Comparison of ENCODE assay signal across 13 mouse cellular contexts in genomic region chr12:56691001-56691400, GRCm38 (mm10). TPM values are rescaled to one million over a fixed set of nuclear protein-coding genes. Genes with fewer than 3 reads are reported as not detected.
DNase-seq lines count a peak whose midpoint lies in the region; ATAC-seq and TF ChIP-seq lines count a peak whose summit lies in the region.
"Had no signal": no experiment of that assay in that cellular context is flagged by ENCODE, and none has a peak within 500 bp of the region (broad histone marks: within the 10 kb centered on the region; RNA-seq: fewer than 3 reads in every experiment).

No protein-coding gene starts in this region.

- WGBS in hindbrain, embryonic 12.5 days, result 2% methylated on average over 12 of the region's 12 CpGs
- under 1% methylated on average over 12 of the region's 12 CpGs for WGBS in hindbrain, embryonic 13.5 days
- 1% methylated on average over 12 of the region's 12 CpGs for WGBS in neural tube, embryonic 11.5 days
- 3% methylated on average over 12 of the region's 12 CpGs for WGBS in limb, embryonic 12.5 days
- WGBS in stomach, postnatal 0 days, result 8% methylated on average over 12 of the region's 12 CpGs

- H3K4me3 ChIP-seq in hindbrain, embryonic 12.5 days, result no peak overlapping the region
- H3K4me3 ChIP-seq in hindbrain, embryonic 13.5 days, result no peak overlapping the region; the same call in 1 of the 2 replicates
- H3K4me3 ChIP-seq in neural tube, embryonic 11.5 days (ENCODE audit: low read depth, low read length), result peak overlapping the region; percentile 23; the same call in 1 of the 2 replicates
- peak overlapping the region; percentile 40 for H3K4me3 ChIP-seq in limb, embryonic 12.5 days (replicated peaks)
- H3K4me3 ChIP-seq in stomach, postnatal 0 days (ENCODE audit: low read depth, low read length), result peak overlapping the region; percentile 15
- H3K4me3 ChIP-seq: gastrocnemius, adult 2 months had no signal

- H3K9ac ChIP-seq in hindbrain, embryonic 12.5 days, result no peak overlapping the region
- H3K9ac ChIP-seq in hindbrain, embryonic 13.5 days, result no peak overlapping the region
- peak overlapping the region; percentile 19; the same call in 1 of the 2 replicates for H3K9ac ChIP-seq in neural tube, embryonic 11.5 days (ENCODE audit: low read length)
- peak overlapping the region; percentile 56 for H3K9ac ChIP-seq in limb, embryonic 12.5 days (replicated peaks)
- no peak overlapping the region for H3K9ac ChIP-seq in stomach, postnatal 0 days (ENCODE audit: low read length)
- H3K9ac ChIP-seq: hindbrain, embryonic 15.5 days had no signal

- H3K4me2 ChIP-seq in hindbrain, embryonic 12.5 days (replicated peaks), result peak overlapping the region; percentile 24; the same call in 1 of the 2 replicates
- H3K4me2 ChIP-seq in hindbrain, embryonic 13.5 days, result no peak overlapping the region
- H3K4me2 ChIP-seq in neural tube, embryonic 11.5 days (ENCODE audit: low read depth), result peak overlapping the region; percentile 28; the same call in 1 of the 2 replicates
- peak overlapping the region; percentile 67 for H3K4me2 ChIP-seq in limb, embryonic 12.5 days
- H3K4me2 ChIP-seq in stomach, postnatal 0 days (replicated peaks; ENCODE audit: low read depth), result peak overlapping the region; percentile 23

- H3K4me1 ChIP-seq in hindbrain, embryonic 12.5 days, result peaks cover 8% of the 10 kb centered on the region
- H3K4me1 ChIP-seq in hindbrain, embryonic 13.5 days (replicated peaks), result peaks cover 11% of the 10 kb centered on the region
- 0 out of 2 replicates have a peak, but pooled peaks cover 7% of the 10 kb centered on the region for H3K4me1 ChIP-seq in neural tube, embryonic 11.5 days (ENCODE audit: control insufficient read depth, insufficient read depth, low read length)
- peaks cover 30% of the 10 kb centered on the region for H3K4me1 ChIP-seq in limb, embryonic 12.5 days (replicated peaks)
- H3K4me1 ChIP-seq in stomach, postnatal 0 days (replicated peaks; ENCODE audit: control insufficient read depth, insufficient read depth), result no peaks in the 10 kb centered on the region

- ATAC-seq in hindbrain, embryonic 12.5 days (ENCODE audit: low FRiP score), result no peak
- no peak for ATAC-seq in hindbrain, embryonic 13.5 days (ENCODE audit: low FRiP score)
- ATAC-seq in neural tube, embryonic 11.5 days (ENCODE audit: insufficient read depth, low FRiP score, low TSS enrichment), result no peak
- no peak for ATAC-seq in limb, embryonic 12.5 days (ENCODE audit: insufficient number of reproducible peaks, insufficient read depth, low FRiP score, low TSS enrichment, low read depth)
- no peak for ATAC-seq in stomach, postnatal 0 days (ENCODE audit: low FRiP score, low TSS enrichment)

- H3K36me3 ChIP-seq in hindbrain, embryonic 12.5 days, result no peaks in the 10 kb centered on the region
- H3K36me3 ChIP-seq in hindbrain, embryonic 13.5 days, result no peaks in the 10 kb centered on the region
- H3K36me3 ChIP-seq in neural tube, embryonic 11.5 days (ENCODE audit: control insufficient read depth, insufficient read depth, low read length), result no peaks in the 10 kb centered on the region
- H3K36me3 ChIP-seq in limb, embryonic 12.5 days, result no peaks in the 10 kb centered on the region
- no peaks in the 10 kb centered on the region for H3K36me3 ChIP-seq in stomach, postnatal 0 days (ENCODE audit: control insufficient read depth, insufficient read depth, low read length)
- H3K36me3 ChIP-seq: hindbrain, embryonic 15.5 days had no signal

- peaks cover 97% of the 10 kb centered on the region for H3K27me3 ChIP-seq in hindbrain, embryonic 12.5 days
- peaks cover 99% of the 10 kb centered on the region for H3K27me3 ChIP-seq in hindbrain, embryonic 13.5 days
- peaks cover 97% of the 10 kb centered on the region for H3K27me3 ChIP-seq in neural tube, embryonic 11.5 days (ENCODE audit: control insufficient read depth, insufficient read depth, low read length)
- H3K27me3 ChIP-seq in limb, embryonic 12.5 days, result peaks cover 96% of the 10 kb centered on the region
- peaks cover 32% of the 10 kb centered on the region for H3K27me3 ChIP-seq in stomach, postnatal 0 days (ENCODE audit: control insufficient read depth, insufficient read depth, low read length)

- intact Hi-C loops in left cerebral cortex, postnatal 4 days (cut with DNase I), result loop anchor here (5.0 kb wide), 2 partner anchors 169 to 296 kb away; no protein-coding TSS in a partner anchor

- no peak for DNase-seq in neural tube, embryonic 11.5 days (ENCODE audit: low spot score)
- DNase-seq in neural tube, embryonic 10.5 days (ENCODE audit: extremely low spot score, low spot score), result no peak
- no peak for DNase-seq in stomach, postnatal 0 days (ENCODE audit: low spot score)
- no peak for DNase-seq in left cerebral cortex, postnatal 4 days
- DNase-seq: cerebellum, adult 8-10 months; gastrocnemius, adult 2 months; right cerebral cortex, postnatal 14 days had no signal

- H3K27ac ChIP-seq in hindbrain, embryonic 12.5 days, result no peak overlapping the region
- no peak overlapping the region for H3K27ac ChIP-seq in hindbrain, embryonic 13.5 days
- no peak overlapping the region for H3K27ac ChIP-seq in neural tube, embryonic 11.5 days (ENCODE audit: low read depth, low read length)
- H3K27ac ChIP-seq in limb, embryonic 12.5 days, result 0 out of 2 replicates have a peak overlapping the region, but pooled peaks have one; percentile 50
- no peak overlapping the region for H3K27ac ChIP-seq in stomach, postnatal 0 days (replicated peaks)
- H3K27ac ChIP-seq: gastrocnemius, adult 2 months; hindbrain, embryonic 15.5 days had no signal

- no peak for TF ChIP-seq EP300 in stomach, postnatal 0 days (optimal IDR thresholded peaks at IDR 0.05)

- H3K9me3 ChIP-seq in hindbrain, embryonic 12.5 days (replicated peaks), result no peaks in the 10 kb centered on the region
- H3K9me3 ChIP-seq in hindbrain, embryonic 13.5 days, result no peaks in the 10 kb centered on the region
- no peaks in the 10 kb centered on the region for H3K9me3 ChIP-seq in neural tube, embryonic 11.5 days (ENCODE audit: control insufficient read depth, low read length)
- H3K9me3 ChIP-seq in limb, embryonic 12.5 days, result no peaks in the 10 kb centered on the region
- H3K9me3 ChIP-seq in stomach, postnatal 0 days (ENCODE audit: control insufficient read depth, low read length), result no peaks in the 10 kb centered on the region
- H3K9me3 ChIP-seq: hindbrain, embryonic 15.5 days had no signal

- no peak for TF ChIP-seq CTCF in stomach, postnatal 0 days (IDR thresholded peaks at IDR 0.05; ENCODE audit: low read depth)

RNA-seq across cellular contexts. Expression of gene Pax9, which starts 0.6 kb away (rescaled TPM):
- 1.2 and 2.7 TPM in 2 replicates for polyA plus RNA-seq in hindbrain, embryonic 12.5 days (2016; fragmentation: Nextera tagmentation; extraction: Ambion mirVana)
- polyA plus RNA-seq in hindbrain, embryonic 13.5 days (2015; fragmentation: Nextera tagmentation; extraction: Ambion mirVana), result 0.05 and 0.23 TPM in 2 replicates
- 3.7 and 4.8 TPM in 2 replicates for polyA plus RNA-seq in neural tube, embryonic 11.5 days (2014; fragmentation: Nextera tagmentation; extraction: Ambion mirVana)
- 6.0 and 9.6 TPM in 2 replicates for polyA plus RNA-seq in limb, embryonic 12.5 days (2016; fragmentation: Nextera tagmentation; extraction: Ambion mirVana)
- polyA plus RNA-seq in stomach, postnatal 0 days (2015; fragmentation: Nextera tagmentation; extraction: Ambion mirVana), result 1.0 and 1.3 TPM in 2 replicates
- not detected for total RNA-seq in left cerebral cortex, postnatal 4 days (2021)
- total RNA-seq: left cerebral cortex, postnatal 14 days; megakaryocyte progenitor cell, adult 5-6 weeks had no signal
- polyA plus RNA-seq: hindbrain, embryonic 15.5 days had no signal

Comparison
In these comparisons a context has a peak if more than half of its experiments do, and no peak if none do; other contexts are left out.
1. H3K4me3 ChIP-seq: peak in neural tube, embryonic 11.5 days (single experiment), limb, embryonic 12.5 days (single experiment) and stomach, postnatal 0 days (single experiment); none in hindbrain, embryonic 12.5 days (single experiment) and hindbrain, embryonic 13.5 days (single experiment).
2. H3K9ac ChIP-seq: peak in neural tube, embryonic 11.5 days (single experiment) and limb, embryonic 12.5 days (single experiment); none in hindbrain, embryonic 12.5 days (single experiment), hindbrain, embryonic 13.5 days (single experiment) and stomach, postnatal 0 days (single experiment).